Mouse (Mus musculus) megakaryocyte, embryonic 14.5 days (primary cell): ENCODE measurements around the gene Tut4.

Source experiments
- FLI1 ChIP-seq: IDR thresholded peaks from 2 replicates; pipeline ENCODE4 v1.6.1; 2012; ENCODE audit warnings: low read length, inconsistent platforms, mixed read lengths
- GATA1 ChIP-seq: IDR thresholded peaks from 3 replicates; pipeline ENCODE4 v1.6.1; 2012; ENCODE audit warnings: mixed read lengths, low read length, inconsistent platforms, borderline replicate concordance

DNA sequence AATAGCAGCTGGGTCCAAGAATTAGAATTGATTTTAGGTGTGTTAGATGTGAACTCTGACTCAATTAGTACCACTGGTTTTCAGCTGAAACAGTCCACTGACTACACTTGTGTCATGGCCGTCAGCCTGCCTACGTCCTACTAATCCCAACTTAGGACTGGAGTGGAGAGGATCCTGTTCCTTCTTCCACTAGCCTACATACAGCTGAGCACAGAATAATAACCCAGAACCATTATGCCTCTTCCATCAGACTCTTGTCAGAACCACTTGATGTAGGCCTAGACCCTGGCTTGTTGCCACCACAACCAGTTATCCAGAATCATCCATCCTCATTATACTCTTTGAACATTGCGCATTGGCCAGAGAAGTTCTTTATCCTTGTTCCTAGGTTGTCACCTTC is 24.4 kb upstream of the Tut4 start:
- TF ChIP-seq GATA1 (no peak), FLI1 (no peak)
